Mouse (Mus musculus): ENCODE results near the gene Elof1.
A peak's percentile ranks its signal among the peaks of the same experiment; 100 is the strongest.

GRCm38 (mm10) chr9:22155614-22156013 is 38.6 kb upstream of the Elof1 start:
- TF ChIP-seq CTCF (IDR thresholded peaks at IDR 0.05; ENCODE audit: insufficient read depth, low read depth, low read length) (peak; percentile 37; the same call in 1 of the 2 replicates), POLR2A (IDR thresholded peaks at IDR 0.05; ENCODE audit: insufficient read depth, low read depth, low read length) (no peak)
